Mouse (Mus musculus): Measurements from ENCODE around the gene Slc16a11. TPM values are rescaled to one million over a fixed set of nuclear protein-coding genes. Genes with fewer than 3 reads are reported as not detected.

Slc16a11 gene
- polyA plus RNA-seq, 1 experiment from 2014 or later: 0.18 TPM

DNA sequence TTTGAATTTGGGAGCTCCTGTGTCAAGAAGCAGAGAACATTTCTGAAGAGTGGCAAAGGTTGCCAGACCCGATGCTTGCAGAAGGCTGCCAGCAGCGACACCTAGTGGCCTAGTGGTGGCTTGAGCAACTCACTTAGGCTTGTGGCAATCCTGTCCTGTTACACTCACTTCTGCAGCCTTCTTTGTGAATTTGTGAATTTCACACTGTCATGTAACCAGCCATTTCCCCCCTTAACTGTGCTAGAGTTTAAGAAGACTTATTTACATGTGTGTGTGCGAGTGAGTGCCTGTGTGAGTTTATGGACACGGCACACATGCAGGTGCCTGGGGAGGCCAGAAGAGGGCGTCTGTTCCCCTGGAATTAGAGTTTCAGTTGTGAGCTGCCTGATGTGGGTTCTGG lies 10.9 kb upstream of the Slc16a11 start:
- H3K9me3 ChIP-seq (ENCODE audit: control insufficient read depth, low read length): no peaks in the 10 kb centered on the region
- no peak overlapping the region for H3K4me2 ChIP-seq (ENCODE audit: low read length)
- H3K27me3 ChIP-seq (ENCODE audit: control insufficient read depth, insufficient read depth, low read length): no peaks in the 10 kb centered on the region; the same call in 1 of the 2 replicates
- no peaks in the 10 kb centered on the region for H3K36me3 ChIP-seq (ENCODE audit: control insufficient read depth, insufficient read depth, low read length)
- H3K27ac ChIP-seq (replicated peaks in 1 of 2; ENCODE audit: control insufficient read depth in 1 of 2, insufficient read depth in 1 of 2, low read depth in 2 of 2, low read length in 2 of 2): no peak overlapping the region
- no peaks in the 10 kb centered on the region for H3K4me1 ChIP-seq (ENCODE audit: control insufficient read depth in 2 of 2, insufficient read depth in 2 of 2, low read length in 2 of 2)
- no peak for ATAC-seq (ENCODE audit: insufficient number of reproducible peaks, insufficient read depth, low FRiP score, low read depth)
- WGBS: 37% methylated on average over 5 of the region's 5 CpGs
- H3K4me3 ChIP-seq (ENCODE audit: control insufficient read depth in 1 of 2, insufficient read depth in 1 of 2, low read depth in 1 of 2, low read length in 2 of 2): no peak overlapping the region
- no peak overlapping the region for H3K9ac ChIP-seq (ENCODE audit: low read length)

DNA sequence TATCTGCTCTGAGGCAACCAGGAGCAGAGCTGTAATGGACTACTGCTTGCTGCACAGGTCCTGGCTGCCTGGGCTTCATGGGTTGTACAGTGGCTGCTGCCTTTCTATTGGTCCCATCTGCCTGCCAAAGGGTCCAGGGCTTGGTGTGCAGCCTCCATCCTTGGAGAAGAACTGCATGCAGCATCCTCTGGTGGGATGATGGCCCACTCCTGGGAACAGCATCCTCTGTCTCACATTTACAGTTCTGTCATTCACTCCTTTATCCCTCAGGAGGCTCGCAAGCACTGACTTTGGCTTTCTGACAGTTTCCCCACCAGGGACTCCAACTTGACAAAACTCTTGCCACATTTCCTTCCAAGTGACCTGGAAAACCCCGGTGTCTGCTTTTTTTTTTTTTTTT lies 5.8 kb upstream of the Slc16a11 start:
- Histone ChIP-seq H3K27me3 (ENCODE audit: control insufficient read depth, insufficient read depth, low read length) (peaks cover 8% of the 10 kb centered on the region), H3K27ac (replicated peaks in 1 of 2; ENCODE audit: control insufficient read depth in 1 of 2, insufficient read depth in 1 of 2, low read depth in 2 of 2, low read length in 2 of 2) (no peak overlapping the region)
- WGBS: 64% methylated on average over 2 of the region's 2 CpGs

DNA sequence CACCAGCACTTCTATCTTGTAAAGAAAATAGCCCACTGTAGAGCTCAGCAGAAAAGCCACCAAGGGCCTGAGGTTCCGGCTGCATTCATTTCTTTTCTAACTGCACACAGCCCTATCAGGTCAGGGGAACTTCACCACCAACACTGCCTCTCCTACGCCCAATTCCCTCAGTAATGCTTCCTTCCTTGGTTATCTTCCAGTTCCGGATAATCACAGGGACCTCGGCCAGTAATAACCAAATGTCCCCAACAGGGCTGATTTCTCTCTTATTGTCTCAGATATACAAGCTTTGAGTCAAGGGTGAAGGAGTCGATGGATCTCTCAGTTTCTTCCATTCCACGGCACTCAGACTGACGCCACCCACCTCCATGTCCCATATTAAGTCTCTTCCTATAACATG lies 5.3 kb upstream of the Slc16a11 start:
- H3K4me2 ChIP-seq (ENCODE audit: low read length): no peak overlapping the region
- no peaks in the 10 kb centered on the region for H3K4me1 ChIP-seq (ENCODE audit: control insufficient read depth in 2 of 2, insufficient read depth in 2 of 2, low read length in 2 of 2)
- no peaks in the 10 kb centered on the region for H3K9me3 ChIP-seq (ENCODE audit: control insufficient read depth, low read length)
- no peak overlapping the region for H3K9ac ChIP-seq (ENCODE audit: low read length)
- H3K36me3 ChIP-seq (ENCODE audit: control insufficient read depth, insufficient read depth, low read length): no peaks in the 10 kb centered on the region
- no peak for ATAC-seq (ENCODE audit: insufficient number of reproducible peaks, insufficient read depth, low FRiP score, low read depth)
- peaks cover 12% of the 10 kb centered on the region for H3K27me3 ChIP-seq (ENCODE audit: control insufficient read depth, insufficient read depth, low read length)
- no peak overlapping the region for H3K27ac ChIP-seq (replicated peaks in 1 of 2; ENCODE audit: control insufficient read depth in 1 of 2, insufficient read depth in 1 of 2, low read depth in 2 of 2, low read length in 2 of 2)
- WGBS: 58% methylated on average over 7 of the region's 7 CpGs
- H3K4me3 ChIP-seq (ENCODE audit: control insufficient read depth in 1 of 2, insufficient read depth in 1 of 2, low read depth in 1 of 2, low read length in 2 of 2): no peak overlapping the region

More for the DNA sequence above, 5.8 kb upstream of the Slc16a11 start:
- Histone ChIP-seq H3K36me3 (ENCODE audit: control insufficient read depth, insufficient read depth, low read length) (no peaks in the 10 kb centered on the region), H3K9ac (ENCODE audit: low read length) (no peak overlapping the region), H3K4me3 (ENCODE audit: control insufficient read depth in 1 of 2, insufficient read depth in 1 of 2, low read depth in 1 of 2, low read length in 2 of 2) (no peak overlapping the region), H3K4me2 (ENCODE audit: low read length) (no peak overlapping the region), H3K4me1 (ENCODE audit: control insufficient read depth in 2 of 2, insufficient read depth in 2 of 2, low read length in 2 of 2) (no peaks in the 10 kb centered on the region), H3K9me3 (ENCODE audit: control insufficient read depth, low read length) (no peaks in the 10 kb centered on the region)
- ATAC-seq (ENCODE audit: insufficient number of reproducible peaks, insufficient read depth, low FRiP score, low read depth): no peak

DNA sequence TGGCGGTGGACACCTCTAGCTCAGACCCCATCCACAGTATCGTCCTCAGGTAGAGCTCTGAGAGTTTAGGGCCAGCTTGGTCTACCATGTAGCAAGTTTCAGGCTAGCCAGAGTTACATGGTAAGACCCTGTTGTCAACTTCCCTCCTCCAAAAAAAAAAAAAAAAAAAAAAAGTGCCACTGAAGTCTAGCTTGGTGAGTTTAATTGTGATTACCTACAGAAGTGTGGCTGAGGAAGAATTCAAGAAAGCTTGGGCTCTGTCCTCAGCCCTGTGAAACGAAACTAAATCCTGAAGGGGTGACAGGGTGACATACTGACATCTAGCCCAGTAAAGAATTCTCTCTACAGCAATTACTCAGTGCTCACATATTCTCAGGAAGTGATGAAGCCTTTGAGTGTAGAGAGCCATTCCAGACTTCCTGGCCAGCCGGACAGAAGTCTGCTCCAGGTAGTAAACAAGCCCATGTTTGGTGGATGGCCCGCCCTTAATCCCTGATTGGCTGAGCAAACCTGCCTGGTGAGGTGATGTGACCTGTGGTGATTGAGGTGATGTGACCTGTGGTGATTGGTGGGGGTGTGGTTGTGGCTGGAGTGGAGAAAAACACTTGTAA lies 3.7 kb upstream of the Slc16a11 start:
- 55% methylated on average over 5 of the region's 5 CpGs for WGBS

GRCm38 (mm10) chr11:70210681-70211080 lies 1.9 kb upstream of the Slc16a11 start:
- 76% methylated on average over 2 of the region's 2 CpGs for WGBS
- Histone ChIP-seq H3K4me3 (ENCODE audit: control insufficient read depth in 1 of 2, insufficient read depth in 1 of 2, low read depth in 1 of 2, low read length in 2 of 2) (no peak overlapping the region), H3K9me3 (ENCODE audit: control insufficient read depth, low read length) (no peaks in the 10 kb centered on the region), H3K27me3 (ENCODE audit: control insufficient read depth, insufficient read depth, low read length) (peaks cover 45% of the 10 kb centered on the region), H3K36me3 (ENCODE audit: control insufficient read depth, insufficient read depth, low read length) (no peaks in the 10 kb centered on the region), H3K4me2 (ENCODE audit: low read length) (no peak overlapping the region), H3K9ac (ENCODE audit: low read length) (no peak overlapping the region), H3K27ac (replicated peaks in 1 of 2; ENCODE audit: control insufficient read depth in 1 of 2, insufficient read depth in 1 of 2, low read depth in 2 of 2, low read length in 2 of 2) (no peak overlapping the region), H3K4me1 (ENCODE audit: control insufficient read depth in 2 of 2, insufficient read depth in 2 of 2, low read length in 2 of 2) (peaks cover 0 to 13% of the 10 kb centered on the region in 2 experiments; a peak in 3 of 4 replicates)
- no peak for ATAC-seq (ENCODE audit: insufficient number of reproducible peaks, insufficient read depth, low FRiP score, low read depth)

More for the DNA sequence above, 3.7 kb upstream of the Slc16a11 start:
- peaks cover 27% of the 10 kb centered on the region for H3K27me3 ChIP-seq (ENCODE audit: control insufficient read depth, insufficient read depth, low read length)
- ATAC-seq (ENCODE audit: insufficient number of reproducible peaks, insufficient read depth, low FRiP score, low read depth): no peak
- H3K4me2 ChIP-seq (ENCODE audit: low read length): no peak overlapping the region
- H3K27ac ChIP-seq (replicated peaks in 1 of 2; ENCODE audit: control insufficient read depth in 1 of 2, insufficient read depth in 1 of 2, low read depth in 2 of 2, low read length in 2 of 2): no peak overlapping the region
- H3K9ac ChIP-seq (ENCODE audit: low read length): no peak overlapping the region
- no peaks in the 10 kb centered on the region for H3K36me3 ChIP-seq (ENCODE audit: control insufficient read depth, insufficient read depth, low read length)
- no peak overlapping the region for H3K4me3 ChIP-seq (ENCODE audit: control insufficient read depth in 1 of 2, insufficient read depth in 1 of 2, low read depth in 1 of 2, low read length in 2 of 2)
- peaks cover 0 to 2% of the 10 kb centered on the region in 2 experiments; a peak in 2 of 4 replicates for H3K4me1 ChIP-seq (ENCODE audit: control insufficient read depth in 2 of 2, insufficient read depth in 2 of 2, low read length in 2 of 2)
- H3K9me3 ChIP-seq (ENCODE audit: control insufficient read depth, low read length): no peaks in the 10 kb centered on the region

- Histone ChIP-seq H3K4me1 (ENCODE audit: control insufficient read depth in 2 of 2, insufficient read depth in 2 of 2, low read length in 2 of 2) (peaks cover 0 to 13% of the 10 kb centered on the region in 2 experiments; a peak in 3 of 4 replicates), H3K9me3 (ENCODE audit: control insufficient read depth, low read length) (no peaks in the 10 kb centered on the region), H3K4me2 (ENCODE audit: low read length) (no peak overlapping the region), H3K9ac (ENCODE audit: low read length) (no peak overlapping the region), H3K27ac (replicated peaks in 1 of 2; ENCODE audit: control insufficient read depth in 1 of 2, insufficient read depth in 1 of 2, low read depth in 2 of 2, low read length in 2 of 2) (no peak overlapping the region), H3K4me3 (ENCODE audit: control insufficient read depth in 1 of 2, insufficient read depth in 1 of 2, low read depth in 1 of 2, low read length in 2 of 2) (no peak overlapping the region), H3K36me3 (ENCODE audit: control insufficient read depth, insufficient read depth, low read length) (no peaks in the 10 kb centered on the region), H3K27me3 (ENCODE audit: control insufficient read depth, insufficient read depth, low read length) (peaks cover 58% of the 10 kb centered on the region)
- ATAC-seq (ENCODE audit: insufficient number of reproducible peaks, insufficient read depth, low FRiP score, low read depth): no peak
- WGBS: 68% methylated on average over 6 of the region's 6 CpGs
Observed at GRCm38 (mm10) chr11:70211972-70212371, 580 bp upstream of the Slc16a11 start.

DNA sequence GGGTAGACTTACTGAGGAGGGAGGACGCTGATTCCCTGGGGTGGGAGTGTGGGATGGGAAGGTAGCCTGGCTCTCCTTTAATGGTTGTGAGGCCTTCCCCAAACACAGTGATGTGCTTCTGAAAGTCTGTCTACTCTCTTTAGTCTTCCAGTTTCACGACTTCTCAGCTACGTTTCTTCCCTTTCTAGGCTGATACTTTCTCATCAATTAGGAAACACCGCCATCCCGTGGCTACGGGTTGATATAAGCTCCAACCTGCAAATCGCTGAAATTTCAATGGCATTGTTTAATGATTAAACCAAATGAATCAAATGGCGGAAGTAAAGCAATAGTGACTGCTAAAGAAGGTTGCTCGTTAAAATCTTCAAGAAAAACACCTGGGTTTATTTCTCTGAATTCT lies 344 bp downstream of the Slc16a11 start:
- Histone ChIP-seq H3K4me1 (ENCODE audit: control insufficient read depth in 2 of 2, insufficient read depth in 2 of 2, low read length in 2 of 2) (peaks cover 0 to 13% of the 10 kb centered on the region in 2 experiments; a peak in 3 of 4 replicates), H3K4me2 (ENCODE audit: low read length) (no peak overlapping the region), H3K27ac (replicated peaks in 1 of 2; ENCODE audit: control insufficient read depth in 1 of 2, insufficient read depth in 1 of 2, low read depth in 2 of 2, low read length in 2 of 2) (no peak overlapping the region), H3K9me3 (ENCODE audit: control insufficient read depth, low read length) (no peaks in the 10 kb centered on the region), H3K4me3 (ENCODE audit: control insufficient read depth in 1 of 2, insufficient read depth in 1 of 2, low read depth in 1 of 2, low read length in 2 of 2) (no peak overlapping the region), H3K27me3 (ENCODE audit: control insufficient read depth, insufficient read depth, low read length) (peaks cover 65% of the 10 kb centered on the region), H3K9ac (ENCODE audit: low read length) (no peak overlapping the region), H3K36me3 (ENCODE audit: control insufficient read depth, insufficient read depth, low read length) (no peaks in the 10 kb centered on the region)
- no peak for ATAC-seq (ENCODE audit: insufficient number of reproducible peaks, insufficient read depth, low FRiP score, low read depth)
- WGBS: 10% methylated on average over 9 of the region's 9 CpGs

- 8% methylated on average over 26 of the region's 26 CpGs for WGBS
- no peak overlapping the region for H3K27ac ChIP-seq (replicated peaks in 1 of 2; ENCODE audit: control insufficient read depth in 1 of 2, insufficient read depth in 1 of 2, low read depth in 2 of 2, low read length in 2 of 2)
- ATAC-seq (ENCODE audit: insufficient number of reproducible peaks, insufficient read depth, low FRiP score, low read depth): no peak
- peaks cover 65% of the 10 kb centered on the region for H3K27me3 ChIP-seq (ENCODE audit: control insufficient read depth, insufficient read depth, low read length)
- peak overlapping the region; percentile 25; the same call in 1 of the 2 replicates for H3K9ac ChIP-seq (ENCODE audit: low read length)
- peaks cover 0 to 13% of the 10 kb centered on the region in 2 experiments; a peak in 3 of 4 replicates for H3K4me1 ChIP-seq (ENCODE audit: control insufficient read depth in 2 of 2, insufficient read depth in 2 of 2, low read length in 2 of 2)
- H3K9me3 ChIP-seq (ENCODE audit: control insufficient read depth, low read length): no peaks in the 10 kb centered on the region
- peak overlapping the region in 1 of 2 experiments; percentile 33; a peak in 3 of 4 replicates for H3K4me3 ChIP-seq (ENCODE audit: control insufficient read depth in 1 of 2, insufficient read depth in 1 of 2, low read depth in 1 of 2, low read length in 2 of 2)
- H3K36me3 ChIP-seq (ENCODE audit: control insufficient read depth, insufficient read depth, low read length): no peaks in the 10 kb centered on the region
- H3K4me2 ChIP-seq (ENCODE audit: low read length): peak overlapping the region; percentile 63
Observed at GRCm38 (mm10) chr11:70213736-70214135, 1.2 kb downstream of the Slc16a11 start.
